20 mouse cellular contexts compared by ENCODE assay signal in genomic region chr4:98586303-98586702, GRCm38 (mm10).
DNase-seq lines count a peak whose midpoint lies in the region; ATAC-seq lines count a peak whose summit lies in the region.
"Had no signal": no experiment of that assay in that cellular context is flagged by ENCODE, and none has a peak within 500 bp of the region (broad histone marks: within the 10 kb centered on the region; RNA-seq: fewer than 3 reads in every experiment).

No protein-coding gene starts in this region.

- no peak for ATAC-seq in granulocyte monocyte progenitor cell, adult 5-6 weeks (replicated peaks; ENCODE audit: poor library complexity, severe bottlenecking)
- ATAC-seq: CD4-positive, CD25-positive, alpha-beta regulatory T cell, adult 4 months; forebrain, embryonic 14.5 days; forebrain, postnatal 0 days; hindbrain, embryonic 16.5 days; intestine, embryonic 15.5 days had no signal

- peak; percentile 55 to 66 for DNase-seq in cerebellum, adult 18-20 months
- no peak for DNase-seq in cerebellum, adult 11 months
- DNase-seq in cerebellum, adult 9-10 months: peak; percentile 67
- DNase-seq in cerebellum, postnatal 25 days: peak; percentile 49 to 65
- no peak for DNase-seq in kidney, adult 18-20 months
- DNase-seq: adrenal gland, adult 2 months; adrenal gland, postnatal 25 days; forebrain, postnatal 0 days; gastrocnemius, adult 2 months; gastrocnemius, postnatal 14 days; heart, adult 18-20 months; heart, postnatal 10 days; heart, postnatal 36 days; kidney, adult 11 months; kidney, adult 9 months had no signal

Comparison
In these comparisons a context has a peak if more than half of its experiments do, and no peak if none do; other contexts are left out.
1. DNase-seq: peak in cerebellum, adult 18-20 months (2 of 2), cerebellum, adult 9-10 months (single experiment) and cerebellum, postnatal 25 days (2 of 2); none in cerebellum, adult 11 months (single experiment) and kidney, adult 18-20 months (single experiment).